Mouse (Mus musculus): Measurements from ENCODE around the gene Myh9. TPM values are rescaled to one million over a fixed set of nuclear protein-coding genes. Genes with fewer than 3 reads are reported as not detected.
"Not testable (repeated sequence)": the region's sequence is repeated elsewhere in the genome, so short reads cannot be mapped to it uniquely, and the experiment has no call there.

The Myh9 gene
- total RNA-seq, 2 experiments from 2014 or later = 80.9 to 86.7 TPM

DNA sequence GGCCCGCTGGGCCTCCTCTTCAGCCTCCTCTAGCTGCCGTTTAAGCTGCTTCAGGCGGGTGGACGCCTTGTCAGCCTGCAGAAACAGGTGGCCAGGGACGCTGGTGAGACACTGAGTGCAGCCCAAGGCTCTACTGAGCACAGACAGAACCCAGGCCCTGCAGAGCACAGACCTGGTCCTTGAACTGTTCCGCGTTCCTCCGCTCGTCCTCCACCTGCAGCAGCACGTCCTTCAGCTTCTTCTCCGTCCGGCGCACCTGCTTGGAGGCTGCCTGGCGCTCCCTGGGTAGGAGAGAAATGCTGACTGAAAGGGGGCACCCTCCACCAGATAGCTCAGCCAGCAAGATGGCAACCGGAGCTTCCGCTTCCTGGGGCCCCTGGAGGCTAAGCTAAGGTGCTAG is 78.9 kb downstream of the Myh9 start:
- DNase-seq (ENCODE audit: low spot score in 2 of 2) = no peak

DNA sequence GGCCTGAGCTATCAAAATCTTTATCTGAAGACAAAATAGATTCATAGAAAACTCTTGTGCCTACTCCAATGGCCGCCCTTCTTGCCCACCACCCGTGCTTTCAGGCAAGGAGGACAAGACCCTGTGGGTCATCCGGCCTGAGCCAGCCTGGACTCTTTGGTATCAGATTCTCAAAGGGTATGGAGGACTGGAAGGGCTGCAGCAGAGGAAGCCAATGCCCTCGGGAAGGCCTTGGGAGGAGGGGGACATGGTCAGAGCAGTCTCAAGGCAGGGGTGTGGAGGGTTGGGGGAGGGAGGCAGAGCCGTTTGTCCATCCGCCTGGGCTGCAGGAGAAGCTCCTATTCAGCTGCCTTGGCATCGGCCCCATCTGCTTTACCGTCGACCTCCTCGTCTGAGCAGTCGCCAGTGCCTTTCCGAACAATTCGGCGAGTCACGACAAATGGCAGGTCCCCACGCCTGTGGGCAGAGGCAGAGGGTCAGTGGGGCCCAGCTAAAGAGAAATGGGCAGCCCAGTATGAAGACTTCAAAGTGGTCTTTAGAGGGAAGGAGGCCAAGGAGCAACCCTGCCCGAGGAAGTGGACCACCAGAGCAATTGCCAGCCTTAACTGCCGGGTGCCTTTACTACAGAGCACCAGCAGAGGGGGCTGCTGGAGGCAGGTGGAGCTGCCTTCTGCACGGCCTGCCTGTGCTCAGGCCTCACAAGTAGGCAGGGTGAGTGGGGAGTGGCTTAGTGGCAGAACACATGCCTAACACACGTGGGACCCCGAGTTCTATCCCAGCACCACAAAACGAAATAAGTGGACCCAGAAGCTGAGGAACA is 80.2 kb downstream of the Myh9 start:
- DNase-seq (ENCODE audit: low spot score in 2 of 2) = no peak

DNA sequence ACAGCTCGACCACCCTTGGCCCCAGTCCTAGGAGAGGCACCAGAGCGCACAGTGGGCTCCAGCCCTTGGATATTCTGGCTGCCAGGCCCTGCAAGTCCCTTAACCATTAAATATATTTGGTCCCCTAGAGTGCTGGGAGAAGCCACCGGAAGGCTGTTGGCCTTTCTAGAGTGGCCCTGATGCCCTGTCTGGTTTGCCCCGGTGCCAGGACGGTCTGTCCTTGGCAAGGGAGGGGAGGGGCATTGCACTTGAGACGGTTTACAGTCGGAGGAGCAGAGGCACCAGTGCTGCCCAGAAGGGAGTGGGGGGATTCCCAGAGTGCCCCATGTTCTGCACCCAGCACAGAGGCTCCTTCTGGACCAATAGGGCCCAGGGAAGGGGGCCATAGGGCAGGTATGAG is 80.9 kb downstream of the Myh9 start:
- no peak for DNase-seq (ENCODE audit: low spot score in 2 of 2)

DNA sequence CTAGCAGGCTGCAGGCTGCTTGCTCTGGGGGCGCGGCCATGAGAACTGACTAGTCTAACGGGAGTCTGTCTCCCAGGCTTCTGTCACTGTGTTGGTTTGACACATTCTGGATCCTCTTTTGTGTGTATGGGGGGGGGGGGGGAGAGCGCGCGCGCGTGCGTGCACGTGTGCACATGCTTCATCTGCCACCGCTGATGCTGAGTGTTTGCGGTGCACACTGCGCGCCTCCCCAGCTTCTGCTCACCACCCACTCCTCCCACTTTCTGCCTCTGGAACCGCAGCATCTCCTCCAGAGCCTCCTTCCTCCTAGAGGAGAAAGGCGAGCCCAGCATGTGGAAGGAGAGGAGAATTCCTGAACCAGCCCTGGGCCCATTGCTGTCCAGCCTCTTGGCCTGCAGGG is 81.9 kb downstream of the Myh9 start:
- DNase-seq (ENCODE audit: low spot score in 2 of 2) = no peak

DNA sequence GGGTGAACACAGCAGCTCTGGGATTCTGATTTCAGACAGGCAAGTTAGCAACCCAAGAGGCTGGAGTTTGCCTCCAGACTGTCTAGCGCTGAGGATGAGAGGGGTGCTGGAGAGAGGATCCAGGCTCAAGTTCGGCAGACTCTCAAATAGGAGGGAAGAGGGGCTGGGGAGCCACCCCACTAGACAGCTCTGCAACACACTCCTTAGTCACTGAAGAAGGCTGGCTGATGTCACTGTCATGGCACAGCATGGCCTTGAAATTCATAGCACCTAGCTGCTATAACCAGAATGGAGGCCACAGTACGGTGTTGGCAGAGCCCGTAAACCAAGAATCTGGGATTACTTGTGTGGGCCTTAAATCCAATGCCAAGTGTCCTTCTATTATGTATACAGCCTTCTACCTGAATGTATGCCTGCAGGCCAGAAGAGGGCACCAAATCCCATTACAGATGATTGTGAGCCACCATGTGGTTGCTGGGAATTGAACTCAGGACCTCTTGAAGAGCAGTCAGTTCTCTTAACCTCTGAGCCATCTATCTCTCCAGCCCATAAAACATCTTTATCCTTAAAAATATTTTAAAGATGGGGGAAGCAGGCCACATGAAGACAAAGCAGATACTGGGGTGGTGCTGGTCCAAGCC is 84.3 kb downstream of the Myh9 start:
- DNase-seq (ENCODE audit: low spot score in 2 of 2) = no peak

DNA sequence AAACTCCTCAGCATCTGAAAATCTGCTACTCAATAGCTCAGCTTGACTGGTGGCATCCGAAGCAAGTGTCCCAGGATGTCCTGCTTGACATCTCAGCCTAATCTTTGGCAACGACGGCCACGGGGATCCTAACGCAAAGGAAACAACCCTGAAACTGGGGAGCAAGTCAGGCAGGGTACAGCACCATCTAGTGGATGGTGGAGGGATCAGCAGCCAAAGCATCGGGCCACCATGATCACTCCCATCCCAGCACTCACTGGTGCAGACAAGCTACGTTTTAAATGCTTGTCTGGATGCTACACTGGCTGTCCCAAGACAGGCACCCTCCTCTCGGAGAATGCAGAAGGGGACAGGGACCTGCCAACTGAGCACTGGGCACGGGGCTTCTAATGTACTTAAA is 85.1 kb downstream of the Myh9 start, which contains the start of gene Apol8:
Apol8 (minus strand) TSS at position 156 of the 400 bp plus-strand sequence.
- DNase-seq (ENCODE audit: low spot score in 2 of 2) = peak; percentile 59 to 60

DNA sequence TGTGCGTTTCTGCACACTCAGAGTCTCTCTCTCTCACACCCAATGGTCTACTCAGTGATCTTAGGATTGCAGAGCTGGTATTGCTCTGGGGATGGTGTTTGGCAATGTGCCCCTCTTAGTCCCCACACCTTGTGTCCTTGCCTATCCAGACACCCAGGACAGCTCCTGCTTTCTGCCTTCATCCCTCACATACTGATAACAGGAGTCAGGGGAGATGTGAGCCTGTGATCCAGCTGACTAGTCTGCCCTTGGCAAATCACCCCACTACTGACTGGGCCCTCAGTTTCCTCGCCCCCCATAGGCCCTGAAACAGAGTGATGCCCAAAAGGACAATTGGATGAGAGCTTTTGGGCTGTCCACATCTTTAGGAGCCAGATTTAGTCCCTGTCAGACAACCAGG is 85.9 kb downstream of the Myh9 start:
- DNase-seq (ENCODE audit: low spot score in 2 of 2) = no peak

DNA sequence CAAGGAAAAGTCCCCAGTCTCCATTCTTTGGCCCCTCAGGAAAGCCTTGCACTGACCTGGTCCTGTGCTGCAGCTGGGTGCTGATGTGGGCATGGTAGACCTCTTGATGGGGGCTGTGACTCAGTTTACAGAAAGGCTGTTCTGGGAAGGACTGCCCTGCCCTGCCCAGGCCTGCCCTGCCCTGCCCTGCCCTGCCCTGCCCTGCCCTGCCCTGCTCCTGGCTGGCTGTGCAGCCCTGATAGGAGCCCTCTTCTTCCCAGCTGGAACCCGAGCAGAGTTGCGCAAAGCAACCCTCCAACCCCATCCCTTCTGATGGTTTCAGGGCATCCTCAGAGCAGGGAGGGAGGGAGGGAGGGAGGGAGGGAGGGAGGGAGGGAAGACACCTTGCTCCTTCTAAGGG is 86.8 kb downstream of the Myh9 start:
- DNase-seq (ENCODE audit: low spot score in 2 of 2) = no peak

DNA sequence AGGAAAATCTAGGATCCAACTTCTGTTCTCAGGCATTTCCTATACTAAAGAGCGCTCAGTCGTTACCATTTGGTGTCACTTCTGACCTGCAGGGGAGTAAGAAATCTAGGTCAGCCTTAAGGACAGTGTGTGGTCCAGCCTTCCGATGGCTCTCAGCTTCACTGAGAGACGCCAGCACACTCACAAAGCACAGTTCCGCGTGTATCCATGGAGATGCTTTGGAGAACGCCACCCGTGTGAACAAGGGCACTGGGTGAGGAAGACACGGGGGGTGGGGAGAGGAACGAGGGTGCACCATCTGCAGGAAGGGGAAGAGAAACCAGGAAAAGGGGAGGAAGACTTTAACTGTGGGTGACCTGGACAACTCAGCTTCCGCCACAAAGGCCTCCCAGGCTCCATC is 89.5 kb downstream of the Myh9 start:
- DNase-seq (ENCODE audit: low spot score in 2 of 2) = no peak

DNA sequence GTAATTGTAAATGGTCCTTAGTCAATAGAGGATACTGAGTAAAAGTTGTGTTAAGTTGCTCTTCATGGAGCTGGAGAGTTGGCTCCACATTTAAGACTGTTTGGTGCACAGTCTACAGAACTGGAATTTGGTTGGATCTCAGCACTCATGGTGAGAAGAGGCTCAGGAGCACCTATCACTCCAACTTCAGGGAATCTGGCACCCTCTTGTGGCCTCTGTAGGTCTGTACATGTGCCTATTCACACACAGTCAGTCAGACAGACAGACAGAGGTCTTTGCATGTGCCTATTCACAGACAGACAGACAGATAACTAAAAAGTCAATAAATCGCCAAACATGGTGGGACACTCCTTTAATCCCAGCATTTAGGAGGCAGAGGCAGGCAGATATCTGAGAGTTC is 91.5 kb downstream of the Myh9 start:
- DNase-seq (ENCODE audit: low spot score in 2 of 2) = no peak

DNA sequence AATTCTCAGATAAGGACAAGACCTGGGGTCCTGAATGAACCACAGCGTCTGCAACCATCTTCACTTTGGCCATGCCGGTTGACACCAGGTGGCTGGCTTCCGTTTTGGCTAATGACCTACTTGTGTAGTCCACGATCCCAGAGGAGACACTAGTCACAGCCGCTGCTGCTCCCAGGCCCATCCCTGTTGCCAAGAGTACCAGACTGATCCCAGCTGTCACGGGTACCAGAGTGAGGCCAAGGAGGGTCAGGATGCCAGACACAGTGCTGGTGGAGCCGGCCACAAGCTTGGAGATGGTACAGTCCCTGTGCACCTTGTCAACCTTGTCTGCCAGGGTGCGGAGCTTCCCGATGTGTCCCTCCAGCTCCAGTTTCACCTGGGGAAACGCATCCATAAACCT is 92.3 kb downstream of the Myh9 start:
- no peak for DNase-seq (ENCODE audit: low spot score in 2 of 2)

DNA sequence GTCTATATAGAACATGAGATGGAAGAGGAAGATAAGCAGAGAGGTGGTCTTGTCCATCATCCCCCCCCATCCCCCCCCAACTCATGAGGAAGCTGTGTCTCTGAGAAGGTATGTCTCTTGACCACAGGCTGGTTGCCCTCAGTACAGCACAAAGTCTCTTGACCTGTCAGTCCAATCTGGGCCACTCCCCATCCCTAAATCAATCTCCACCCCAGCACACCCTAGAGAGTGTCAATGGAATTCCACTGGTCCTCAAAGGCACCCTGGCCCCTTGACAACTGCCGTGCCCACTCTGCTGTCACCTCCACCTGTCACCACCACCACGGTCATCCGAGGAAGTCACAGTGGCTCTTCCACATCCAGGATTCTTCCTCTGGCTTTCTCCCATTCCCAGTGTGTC is 93.6 kb downstream of the Myh9 start:
- DNase-seq (ENCODE audit: low spot score in 2 of 2) = no peak

DNA sequence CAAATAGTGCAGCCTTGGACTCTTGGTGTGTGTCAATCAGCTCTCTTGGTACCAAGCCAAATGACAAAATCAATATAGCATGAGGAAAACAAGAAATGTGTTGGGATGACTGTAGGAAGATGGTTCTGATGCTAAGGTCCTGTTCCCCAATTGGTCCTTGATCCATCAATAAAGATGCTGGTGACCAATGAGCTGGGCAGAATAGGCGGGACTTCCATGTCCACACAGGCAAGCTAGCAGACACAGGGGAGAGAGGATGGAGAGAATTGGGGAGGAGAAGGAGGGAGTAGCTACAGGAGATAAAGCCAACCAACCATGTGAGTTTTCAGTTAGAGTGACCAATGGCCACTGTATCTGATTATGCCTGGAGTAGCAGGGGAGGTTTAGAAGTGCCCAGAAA is 95.6 kb downstream of the Myh9 start:
- no peak for DNase-seq (ENCODE audit: low spot score in 2 of 2)

DNA sequence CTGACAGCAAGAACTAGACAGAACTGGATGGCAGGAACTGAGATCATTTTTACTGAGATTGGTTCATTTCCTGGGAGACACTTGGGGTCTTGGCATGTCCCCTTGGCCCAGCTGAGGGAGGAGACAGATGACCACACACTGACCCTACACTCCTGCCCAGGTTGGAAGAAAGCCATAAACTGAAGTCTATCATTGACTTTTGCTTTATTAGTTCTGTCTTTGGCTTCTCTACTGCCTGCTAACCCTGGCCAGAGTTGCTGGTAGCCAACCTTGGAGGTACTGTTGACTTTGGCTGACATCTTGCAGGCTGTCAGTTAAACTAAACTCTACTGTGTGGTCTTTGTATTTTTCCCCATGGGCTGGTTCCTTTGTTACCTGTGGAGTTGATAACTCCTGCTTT is 96.9 kb downstream of the Myh9 start:
- DNase-seq (ENCODE audit: low spot score in 2 of 2) = no peak

DNA sequence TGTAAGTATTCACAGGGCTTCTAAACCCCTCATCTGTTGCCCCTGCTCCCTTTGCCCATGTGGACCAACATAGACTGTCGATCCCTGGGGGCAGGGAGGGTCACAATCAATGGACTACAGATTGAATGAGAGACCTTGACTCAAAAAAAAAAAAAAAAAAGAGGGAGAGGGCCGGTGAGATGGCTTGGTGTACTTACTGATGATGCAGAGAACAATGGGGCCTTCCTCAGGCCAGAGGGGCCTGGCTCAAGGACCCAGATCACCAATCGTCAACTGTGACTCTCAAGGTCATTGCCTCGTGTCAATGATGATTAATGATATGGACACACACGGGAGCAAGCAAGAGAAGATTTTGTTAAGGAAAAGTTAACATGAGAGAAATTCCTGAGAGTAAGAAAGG is 97.3 kb downstream of the Myh9 start:
- no peak for DNase-seq (ENCODE audit: low spot score in 2 of 2)

DNA sequence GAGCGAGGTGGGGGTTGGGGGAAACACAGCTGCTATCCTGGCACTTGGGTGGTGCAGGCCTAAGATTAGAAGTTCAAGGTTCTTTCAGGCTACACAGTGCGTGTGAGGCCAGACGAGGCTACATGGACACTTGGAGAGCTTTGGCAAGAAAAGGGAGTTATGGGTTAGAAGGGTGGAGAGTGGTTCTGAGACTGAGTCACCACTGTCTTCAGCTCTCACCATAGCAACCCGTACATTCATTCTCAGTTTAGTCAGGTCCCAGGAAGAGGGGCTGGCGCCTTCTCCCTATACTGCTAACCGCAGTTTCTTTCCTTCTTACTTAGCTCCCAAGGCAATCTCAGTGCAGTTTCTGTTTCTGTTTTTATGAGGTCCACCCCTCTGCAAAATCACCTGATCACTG is 100.4 kb downstream of the Myh9 start:
- DNase-seq (ENCODE audit: low spot score in 2 of 2) = not testable (repeated sequence)

DNA sequence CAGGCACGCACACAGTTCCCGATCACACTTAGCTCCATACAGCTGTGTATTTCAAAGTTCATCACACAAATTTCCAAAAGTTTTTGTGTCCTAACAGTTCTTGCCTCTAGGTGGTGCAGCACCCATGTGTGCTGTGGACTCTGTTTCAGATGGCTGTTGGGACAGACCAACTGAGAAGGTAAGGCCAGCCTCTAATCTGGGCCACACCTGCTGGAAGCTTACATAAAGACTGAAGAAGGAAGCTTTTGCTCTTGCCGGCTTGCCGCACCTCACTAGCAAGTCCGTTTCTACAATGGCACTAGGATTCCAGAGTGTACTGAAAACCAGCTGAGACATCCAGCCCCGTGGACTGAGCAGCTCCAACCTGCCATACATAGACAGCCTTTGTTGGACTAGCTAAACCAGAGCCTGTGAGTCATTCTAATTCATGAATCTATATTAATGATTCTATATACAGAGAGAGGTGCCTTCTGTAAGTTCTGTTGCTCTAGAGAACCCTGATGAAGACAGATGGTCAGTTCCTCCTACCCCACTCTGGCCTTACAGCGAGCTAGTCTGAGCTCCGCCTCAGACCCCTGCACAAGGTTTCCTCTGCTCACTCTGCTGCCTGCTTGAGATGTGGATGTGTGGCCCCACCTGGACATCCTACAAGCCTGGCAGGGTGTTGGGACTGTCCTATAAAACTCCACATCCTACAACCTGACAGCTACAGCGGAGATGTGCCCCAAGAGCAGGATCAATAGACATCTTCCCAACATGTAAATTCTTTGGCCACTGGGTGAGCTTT is 101.3 kb downstream of the Myh9 start:
- no peak for DNase-seq (ENCODE audit: low spot score in 2 of 2)

DNA sequence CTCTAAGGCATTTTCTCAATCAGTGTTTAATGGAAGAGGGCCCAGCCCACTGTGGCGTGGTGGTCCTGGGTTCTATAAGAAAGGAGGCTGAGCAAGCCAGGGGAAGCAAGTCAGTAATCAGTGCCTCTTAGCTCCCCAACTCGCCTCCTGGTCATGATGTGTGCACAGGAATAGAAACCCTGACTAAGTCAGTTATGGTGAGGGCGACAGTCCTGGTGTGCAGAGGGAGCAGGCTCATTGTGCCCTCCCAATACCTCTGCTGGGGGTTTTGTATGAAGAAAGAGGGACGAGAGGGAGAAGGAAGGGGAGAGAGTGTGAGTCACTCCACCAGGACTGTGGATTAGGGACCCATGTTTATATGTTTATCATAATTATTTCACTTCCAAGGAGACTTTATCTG is 108.1 kb downstream of the Myh9 start:
- not testable (repeated sequence) for DNase-seq (ENCODE audit: low spot score in 2 of 2)

DNA sequence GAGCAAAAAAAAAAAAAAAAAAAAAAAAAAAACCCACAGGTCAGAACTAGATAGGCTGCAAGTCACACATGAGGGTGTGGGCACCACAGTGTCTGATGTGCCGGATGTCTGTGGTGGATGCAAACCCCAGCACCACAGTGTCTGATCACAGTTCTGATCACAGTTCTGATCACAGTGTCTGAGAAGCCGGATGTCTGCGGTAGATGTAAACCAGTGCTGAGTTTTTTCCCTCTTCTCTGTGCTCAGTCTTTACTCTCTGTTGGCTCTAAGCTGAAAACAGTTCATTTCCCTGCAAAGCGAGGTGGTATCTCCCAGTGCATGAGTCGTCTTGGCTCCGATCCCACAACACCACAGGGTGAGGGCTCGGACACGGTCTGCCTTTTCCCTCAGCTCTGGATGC is 108.6 kb downstream of the Myh9 start:
- DNase-seq (ENCODE audit: low spot score in 2 of 2) = not testable (repeated sequence)

DNA sequence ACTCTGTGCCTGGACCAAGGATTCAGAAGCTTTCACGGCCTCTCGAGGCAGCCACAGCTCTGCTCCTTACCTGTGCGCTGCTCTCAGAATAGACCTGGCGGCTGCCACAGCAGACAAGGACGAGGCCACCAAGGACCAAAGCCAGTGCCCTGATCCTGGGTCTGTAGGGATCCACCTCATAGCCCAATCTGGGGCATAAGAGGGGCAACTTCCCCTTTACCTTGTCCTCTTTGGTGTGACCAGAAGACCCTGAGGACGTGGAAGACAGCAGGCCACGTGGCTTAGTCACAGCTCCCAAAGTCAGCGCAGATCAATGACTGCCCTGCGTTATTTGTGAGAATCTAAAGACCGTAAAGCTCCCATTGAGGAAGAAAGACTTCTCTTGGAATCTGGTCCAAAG is 109.1 kb downstream of the Myh9 start:
- DNase-seq (ENCODE audit: low spot score in 2 of 2) = not testable (repeated sequence)

DNA sequence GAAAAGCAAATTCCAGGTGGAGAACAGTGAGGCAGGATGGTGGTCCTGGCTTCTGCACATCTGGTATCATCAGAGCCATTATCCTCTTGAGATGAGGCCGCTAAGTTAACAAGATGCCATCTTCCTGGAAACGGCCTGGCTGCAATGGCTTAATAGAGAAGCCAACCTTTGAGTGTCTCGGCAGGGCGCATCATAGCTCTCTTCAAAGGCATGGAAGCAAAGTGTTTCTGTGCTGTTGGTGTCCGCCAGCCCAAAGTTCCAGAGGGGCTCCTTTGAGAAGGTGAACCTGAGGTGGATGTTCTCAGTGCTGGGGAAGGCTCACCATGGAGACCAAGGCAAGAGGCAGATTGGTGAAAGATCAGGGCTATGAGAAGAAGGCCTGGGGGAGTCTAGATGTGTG is 110.4 kb downstream of the Myh9 start:
- no peak for DNase-seq (ENCODE audit: low spot score in 2 of 2)

DNA sequence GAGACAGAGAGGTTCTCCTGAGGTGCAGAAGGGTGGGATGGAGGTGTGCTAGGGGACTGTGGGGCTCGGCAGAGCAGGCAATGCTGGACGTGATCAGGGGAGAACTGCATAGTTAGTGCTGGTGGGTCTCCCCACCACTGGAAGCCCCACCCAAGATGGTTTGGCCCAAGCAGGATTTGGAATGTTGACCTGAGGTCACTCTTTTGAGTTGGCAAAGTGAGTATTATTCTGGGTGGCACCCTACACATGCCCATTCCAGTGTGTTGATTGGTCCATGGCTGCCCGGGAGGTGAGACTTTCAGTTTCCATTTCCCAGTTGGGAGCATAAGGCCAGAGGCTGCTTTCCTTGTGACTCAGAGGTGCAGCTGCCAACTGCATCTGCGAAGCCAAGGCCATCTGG is 113.2 kb downstream of the Myh9 start, which contains the start of gene Apol9b:
Apol9b (plus strand) TSS at position 301 of the 400 bp plus-strand sequence.
- DNase-seq (ENCODE audit: low spot score in 2 of 2) = not testable (repeated sequence)
